Mouse (Mus musculus) brain, embryonic 14.5 days (tissue): ENCODE data around the gene Itga9.

Experiments used
- CTCF ChIP-seq: fragments of 200-500 bp; IDR thresholded peaks from 2 replicates; pipeline ENCODE4 v1.5.1; 2012; ENCODE audit warnings: inconsistent platforms, mild to moderate bottlenecking, moderate library complexity, borderline replicate concordance; ENCODE audit not compliant: insufficient read depth, insufficient read length; ENCODE audit errors: extremely low read depth
- POLR2A ChIP-seq: fragments of 200-500 bp; IDR thresholded peaks from 2 replicates; pipeline ENCODE4 v1.6.1; 2012; ENCODE audit warnings: mild to moderate bottlenecking, inconsistent platforms, borderline replicate concordance; ENCODE audit not compliant: poor library complexity, insufficient read depth, insufficient read length, severe bottlenecking; ENCODE audit errors: extremely low read depth

GRCm38 (mm10) chr9:118926111-118926650 is 319.7 kb downstream of the Itga9 start, which contains the start of gene Ctdspl:
- no peak for TF ChIP-seq POLR2A
- TF ChIP-seq CTCF = no peak
